Mouse (Mus musculus): Measurements from ENCODE around the gene Exoc6b.

The Exoc6b gene

DNA sequence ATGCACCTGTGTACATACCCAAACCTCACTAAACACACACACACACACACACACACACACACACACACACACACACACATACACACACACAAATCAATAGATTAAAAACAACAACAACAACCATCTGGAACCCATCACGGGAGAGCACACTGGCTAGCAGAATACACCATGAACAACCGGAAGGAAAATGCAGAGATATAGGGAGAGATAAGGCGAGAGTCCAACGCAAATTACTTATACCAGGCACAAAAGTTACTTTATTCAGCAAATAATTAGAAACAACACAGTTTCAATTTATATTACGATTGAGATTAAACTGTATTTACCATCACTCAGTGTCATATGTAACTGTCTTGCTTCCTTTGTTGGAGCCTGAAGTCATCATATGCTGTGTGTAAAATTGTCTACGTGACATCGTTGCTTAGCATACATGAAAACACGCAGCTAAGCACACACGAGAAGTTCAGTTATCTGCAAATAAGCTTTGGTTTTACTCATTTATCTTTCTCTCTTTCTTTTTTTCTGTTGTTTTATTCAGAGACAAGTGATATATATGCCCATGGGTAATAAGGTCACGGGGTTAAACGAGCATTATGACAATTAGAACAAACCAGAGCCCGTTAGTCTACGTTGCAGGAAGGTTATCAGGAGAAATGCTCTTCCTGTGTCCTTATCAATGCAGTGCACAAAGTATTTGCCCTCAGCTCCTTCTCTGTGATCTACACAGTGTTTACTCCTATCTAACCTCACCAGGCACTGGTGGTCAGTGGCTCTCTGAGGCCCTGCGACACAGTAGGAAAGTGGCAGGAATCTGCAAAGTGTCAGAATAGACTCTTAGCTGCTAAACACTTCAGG lies 186.4 kb downstream of the Exoc6b start:
- DNase-seq (ENCODE audit: low spot score) = no peak

DNA sequence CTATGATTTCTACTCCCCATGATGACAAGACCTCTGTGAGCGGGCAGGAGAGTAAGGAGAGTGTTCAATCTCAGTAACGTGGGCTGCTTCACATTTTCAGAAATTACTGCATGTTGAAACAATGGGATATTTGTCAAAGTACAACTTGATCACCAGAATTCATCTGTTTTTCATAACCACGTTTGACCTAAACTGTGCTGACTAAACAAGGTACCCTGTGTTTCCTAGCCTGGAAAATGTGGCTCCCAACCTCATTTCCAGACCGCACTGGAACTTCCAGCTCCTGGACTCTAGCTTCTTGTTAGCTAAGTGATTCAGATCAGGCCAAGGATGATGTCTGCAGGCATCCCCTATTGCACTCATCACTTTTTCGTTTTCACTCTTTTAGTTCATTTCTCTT lies 193.4 kb downstream of the Exoc6b start:
- DNase-seq (ENCODE audit: low spot score) = no peak

DNA sequence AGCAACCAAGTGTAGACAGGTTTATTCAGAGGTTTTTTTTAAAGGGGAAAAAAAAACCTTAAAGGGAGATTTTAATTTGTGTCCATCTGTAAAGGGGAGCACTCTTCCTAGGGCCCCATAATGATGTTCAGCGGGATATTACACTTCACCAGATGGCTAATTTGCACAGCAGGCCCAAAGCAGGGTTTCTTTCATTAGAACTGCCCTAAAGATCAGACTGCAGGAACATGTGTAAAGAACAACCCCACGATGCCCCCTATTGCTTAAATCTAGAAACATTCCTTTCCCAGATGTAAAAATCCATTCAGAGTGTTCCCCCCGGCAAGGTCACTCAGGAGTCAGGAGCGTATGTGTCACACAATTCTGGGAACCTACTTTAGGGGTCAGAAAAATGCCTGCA lies 202.2 kb downstream of the Exoc6b start:
- no peak for DNase-seq (ENCODE audit: low spot score)

DNA sequence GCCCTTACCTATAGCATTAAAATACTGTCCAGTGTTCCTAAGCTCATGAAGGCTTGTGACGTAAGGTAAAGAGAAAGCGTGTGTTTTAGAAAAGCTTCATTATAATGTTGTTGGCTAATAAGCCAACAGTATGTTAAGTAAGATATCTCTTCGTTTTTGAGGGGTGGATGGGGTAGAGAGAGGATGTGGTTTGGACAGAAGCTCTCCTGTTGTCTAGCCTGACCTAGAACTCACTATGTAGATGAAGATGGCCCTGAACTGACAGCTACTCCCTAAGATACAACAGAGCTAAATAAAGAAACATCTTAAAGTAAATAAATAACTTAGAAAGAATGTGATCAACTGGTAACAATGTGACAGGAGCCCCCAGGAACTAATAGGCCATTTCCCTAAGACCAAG lies 204.7 kb downstream of the Exoc6b start:
- no peak for DNase-seq (ENCODE audit: low spot score)

DNA sequence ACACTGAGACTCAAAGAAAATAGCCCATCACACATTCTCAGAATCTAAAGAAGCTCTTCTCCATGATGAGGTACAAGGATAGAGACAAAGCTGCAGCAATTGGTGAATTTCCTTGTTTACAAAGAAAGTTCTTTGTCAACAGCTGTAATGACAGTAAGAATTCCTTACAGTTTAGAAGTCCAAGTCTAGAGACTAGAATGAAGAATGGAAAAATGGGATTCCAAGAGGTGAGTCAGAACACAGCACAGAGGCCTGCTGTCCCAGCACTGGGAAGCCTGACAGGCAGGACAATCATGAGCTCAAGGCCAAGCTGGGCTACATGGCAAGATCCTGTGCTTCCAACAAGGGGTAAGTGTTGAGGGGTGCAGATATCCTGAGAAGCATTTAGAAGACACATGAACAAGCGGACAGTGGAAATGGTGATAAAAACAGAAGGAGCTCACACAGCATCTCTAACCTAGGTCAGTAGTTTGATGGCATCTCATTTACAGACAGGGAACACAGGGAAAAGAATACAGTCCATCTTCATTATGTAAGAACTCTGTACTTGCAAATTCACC lies 205.4 kb downstream of the Exoc6b start:
- DNase-seq (ENCODE audit: low spot score) = no peak

DNA sequence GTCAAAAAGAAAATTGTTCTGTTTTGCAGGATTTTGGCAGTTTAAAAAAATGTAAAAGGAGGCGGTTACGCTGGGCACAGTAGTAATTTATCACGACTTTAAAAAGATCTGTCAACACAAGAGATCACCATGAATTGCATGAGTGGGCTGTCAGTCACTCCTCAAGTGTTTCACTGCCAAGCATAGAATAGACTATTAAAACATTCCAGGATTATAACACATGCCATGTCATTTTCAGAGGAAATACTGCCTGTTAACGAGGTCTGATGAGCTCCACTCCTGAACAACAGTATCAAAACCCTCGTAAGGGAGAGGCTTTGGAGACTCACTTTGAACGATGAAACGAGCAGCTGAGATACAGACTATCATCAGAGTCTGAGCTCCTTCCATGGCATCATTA lies 223.6 kb downstream of the Exoc6b start:
- DNase-seq (ENCODE audit: low spot score) = no peak

DNA sequence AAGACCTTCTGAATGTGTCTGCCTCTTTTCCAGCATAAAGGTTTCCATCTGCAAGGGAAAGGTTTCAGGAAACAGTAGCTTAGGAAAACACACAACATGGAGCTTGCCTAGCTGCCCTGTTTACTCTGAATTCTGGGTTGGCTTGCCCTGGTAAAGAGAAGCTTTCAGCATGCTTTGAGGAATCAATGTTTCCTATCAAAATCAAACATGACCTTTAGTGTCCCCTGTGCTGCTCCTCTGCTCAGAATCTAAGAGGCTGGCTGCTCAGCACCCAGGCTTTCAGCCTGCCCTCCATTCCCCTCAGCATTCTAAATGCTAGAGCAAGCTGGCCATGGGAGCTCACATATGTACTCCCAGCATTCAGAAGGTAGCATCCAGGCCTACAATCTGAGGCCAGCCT lies 228.2 kb downstream of the Exoc6b start:
- DNase-seq (ENCODE audit: low spot score) = no peak

DNA sequence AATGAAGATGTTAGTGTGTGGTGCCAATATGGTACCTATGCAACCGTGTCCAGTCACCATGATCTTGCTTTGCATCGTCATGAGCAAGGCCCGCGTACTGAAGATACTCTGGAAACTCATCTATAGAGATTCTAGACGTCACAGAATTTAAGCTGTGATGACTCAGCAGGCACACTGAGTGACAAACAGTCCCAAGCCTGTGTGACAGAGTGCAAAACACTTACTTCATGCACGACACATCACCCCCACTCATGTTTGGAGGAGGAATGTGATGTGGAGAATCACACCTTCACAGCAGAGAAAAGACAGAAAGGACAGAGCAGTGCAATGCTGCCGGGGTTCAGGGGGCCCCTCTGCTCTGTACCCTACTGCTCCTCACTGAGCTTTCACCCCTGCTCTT lies 261.8 kb downstream of the Exoc6b start:
- no peak for DNase-seq (ENCODE audit: low spot score)

DNA sequence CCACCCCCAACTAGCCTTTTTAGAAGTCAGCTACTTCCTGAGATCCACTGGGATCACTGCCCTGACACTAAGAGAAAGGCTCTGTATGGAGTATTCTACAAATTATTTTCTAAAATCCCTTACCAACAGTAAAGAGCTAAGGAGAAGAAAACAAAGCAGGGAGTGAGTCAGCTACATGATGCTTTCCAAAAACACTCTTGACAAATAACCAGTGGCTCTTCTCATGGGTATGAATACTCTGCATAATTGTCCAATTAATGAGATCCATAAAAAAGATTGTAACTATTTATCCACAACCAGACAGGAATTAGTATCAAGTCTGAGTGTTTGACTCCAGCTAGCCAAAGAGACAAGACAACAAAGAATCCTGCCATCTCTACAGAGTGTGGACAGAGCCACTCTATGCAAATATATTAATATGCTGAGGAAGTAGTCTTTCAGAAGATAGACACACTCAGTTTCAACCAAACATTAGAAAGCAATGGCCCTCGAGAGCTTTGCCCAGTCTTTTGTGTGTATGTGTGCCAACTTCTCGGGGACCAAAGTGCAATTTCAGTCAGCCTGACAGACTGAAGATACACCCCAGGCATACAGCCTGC lies 263.1 kb downstream of the Exoc6b start:
- DNase-seq (ENCODE audit: low spot score) = no peak

DNA sequence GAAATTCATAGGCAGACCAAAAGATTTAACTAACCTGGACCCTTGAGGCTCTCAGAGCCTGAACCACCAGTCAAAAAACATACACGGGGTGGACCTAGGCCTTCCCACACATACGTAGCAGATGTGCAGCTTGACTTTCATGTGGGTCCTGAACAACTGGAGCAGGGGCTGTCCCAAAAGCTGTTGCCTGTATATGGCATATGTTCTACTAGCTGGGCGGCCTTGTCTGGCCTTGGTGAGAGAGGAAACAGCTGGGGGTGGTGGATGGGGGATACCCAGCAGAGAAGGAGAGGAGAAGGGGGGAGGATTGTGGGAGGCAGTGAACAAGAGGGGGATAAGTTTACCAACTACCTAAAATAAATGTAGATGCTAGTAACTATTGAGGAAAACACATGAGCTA lies 270.6 kb downstream of the Exoc6b start:
- DNase-seq (ENCODE audit: low spot score) = no peak

DNA sequence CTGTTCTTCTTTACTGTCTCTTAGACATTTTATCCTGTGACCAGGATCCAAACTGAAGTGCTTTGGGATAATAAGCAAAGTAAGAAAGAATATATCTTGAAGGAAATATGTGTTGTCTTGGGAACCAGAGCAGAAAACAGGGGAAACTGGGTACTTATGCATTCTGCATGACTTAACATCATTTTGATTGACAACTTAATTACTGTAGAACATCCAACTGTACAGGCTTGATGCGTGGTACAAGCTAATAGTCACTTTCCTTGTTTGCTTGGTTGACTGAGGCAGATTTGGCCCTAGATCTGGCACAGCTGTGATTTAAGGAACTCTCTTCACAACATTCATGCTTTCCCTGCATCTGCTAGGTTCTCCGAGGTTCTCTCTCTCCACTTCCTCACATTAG lies 285.3 kb downstream of the Exoc6b start:
- no peak for DNase-seq (ENCODE audit: low spot score)

DNA sequence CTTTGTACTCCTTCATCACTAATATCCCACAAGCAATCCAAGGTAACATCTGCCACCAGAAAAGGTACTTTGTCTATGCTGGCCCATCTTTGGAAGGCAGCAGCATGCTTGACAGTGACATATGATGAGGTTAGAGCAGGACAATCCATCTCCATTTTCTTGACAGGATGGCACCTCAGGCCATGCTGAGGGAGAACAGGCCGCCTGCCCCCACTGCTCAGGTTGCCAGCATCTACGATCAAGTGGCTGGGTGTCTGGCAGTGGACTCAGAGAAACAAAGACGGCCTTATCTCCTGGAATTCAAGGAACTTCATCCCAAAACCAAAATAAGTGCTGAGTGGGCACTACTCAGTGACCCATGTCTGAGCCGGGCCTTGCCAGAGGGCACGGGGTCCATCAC lies 289.3 kb downstream of the Exoc6b start:
- DNase-seq (ENCODE audit: low spot score) = no peak

DNA sequence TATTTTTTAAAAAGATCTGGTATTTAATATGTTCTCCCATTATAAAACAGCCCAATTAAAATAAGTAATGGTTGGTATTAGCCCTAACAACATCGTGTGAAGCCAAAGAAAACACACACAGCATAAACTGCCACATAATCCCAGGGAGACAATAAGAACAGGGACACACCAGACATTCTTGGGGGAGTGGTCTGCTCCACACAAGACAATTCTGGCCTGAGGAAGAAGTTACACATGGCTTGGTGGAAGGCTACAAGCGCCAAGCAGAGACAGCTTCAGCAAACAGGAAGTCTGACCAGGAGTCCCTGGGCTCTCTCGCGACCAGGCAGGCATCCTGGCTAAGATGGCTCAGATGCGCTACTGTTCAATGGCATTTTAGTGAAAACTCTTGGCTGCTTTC lies 290.3 kb downstream of the Exoc6b start:
- DNase-seq (ENCODE audit: low spot score) = no peak

DNA sequence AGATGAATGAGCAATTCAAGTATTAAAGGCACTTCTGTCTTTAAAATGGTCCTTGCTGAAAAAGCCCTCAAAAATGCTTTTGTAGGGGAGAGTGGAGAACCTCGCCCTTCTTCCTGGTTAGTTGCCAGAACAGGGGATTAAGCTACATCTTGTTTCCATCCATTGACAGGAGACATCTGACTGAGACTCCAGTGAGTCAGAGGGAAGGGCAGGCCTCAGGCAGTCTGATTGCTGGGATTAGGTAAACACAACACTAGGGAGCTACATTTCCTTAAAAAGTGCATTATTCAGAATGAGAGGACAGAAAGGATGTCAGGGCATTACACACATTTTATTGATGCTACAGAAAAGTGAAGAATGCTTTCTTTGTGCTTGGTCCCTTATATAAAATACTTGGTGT lies 293.4 kb downstream of the Exoc6b start:
- DNase-seq (ENCODE audit: low spot score) = no peak

DNA sequence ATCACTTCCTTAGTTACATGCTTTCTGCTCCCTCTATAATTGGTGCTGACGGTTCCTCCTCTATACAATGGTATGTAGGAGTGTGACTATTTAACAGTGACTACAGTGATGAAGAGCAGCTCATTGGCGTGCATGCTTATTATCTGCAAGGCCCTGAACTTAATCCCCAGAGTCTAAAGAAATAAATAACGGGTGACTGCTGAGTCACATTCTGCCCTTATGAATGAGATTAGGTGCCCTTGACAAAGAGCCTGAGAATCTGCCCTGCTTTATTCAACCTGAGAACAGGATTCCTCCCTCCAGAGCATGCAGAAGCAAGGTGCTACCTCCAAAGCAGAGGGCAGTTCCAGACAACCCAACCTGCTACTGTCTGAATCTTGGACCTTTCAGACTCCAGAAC lies 314.0 kb downstream of the Exoc6b start:
- no peak for DNase-seq (ENCODE audit: low spot score)

DNA sequence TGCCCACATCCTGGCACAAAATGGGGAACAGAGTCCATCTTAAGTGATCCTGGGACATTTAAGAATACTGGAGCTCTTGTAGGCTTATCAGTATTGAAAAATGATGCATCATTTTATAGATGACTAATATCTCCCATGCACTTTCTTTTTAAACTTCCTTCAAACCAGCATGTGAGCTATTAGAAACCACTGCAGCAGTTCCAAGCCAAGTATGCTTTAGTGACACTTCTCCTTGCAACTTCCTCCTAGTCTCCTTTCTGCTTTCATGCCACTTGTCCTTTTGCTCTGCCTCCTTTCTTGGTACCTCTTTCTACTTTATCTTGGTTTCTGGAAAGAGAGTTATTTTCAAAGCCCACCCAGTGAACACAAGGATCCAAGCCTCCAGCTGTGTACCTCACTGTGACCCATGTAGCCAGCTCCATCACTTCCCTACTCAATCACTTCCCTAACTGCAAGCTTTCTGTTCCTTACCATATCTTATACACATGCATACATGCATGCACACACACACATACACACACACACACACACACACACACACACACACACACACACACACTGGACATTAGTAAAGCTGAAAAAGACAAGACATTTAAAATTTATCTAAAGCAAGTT lies 316.4 kb downstream of the Exoc6b start:
- no peak for DNase-seq (ENCODE audit: low spot score)

DNA sequence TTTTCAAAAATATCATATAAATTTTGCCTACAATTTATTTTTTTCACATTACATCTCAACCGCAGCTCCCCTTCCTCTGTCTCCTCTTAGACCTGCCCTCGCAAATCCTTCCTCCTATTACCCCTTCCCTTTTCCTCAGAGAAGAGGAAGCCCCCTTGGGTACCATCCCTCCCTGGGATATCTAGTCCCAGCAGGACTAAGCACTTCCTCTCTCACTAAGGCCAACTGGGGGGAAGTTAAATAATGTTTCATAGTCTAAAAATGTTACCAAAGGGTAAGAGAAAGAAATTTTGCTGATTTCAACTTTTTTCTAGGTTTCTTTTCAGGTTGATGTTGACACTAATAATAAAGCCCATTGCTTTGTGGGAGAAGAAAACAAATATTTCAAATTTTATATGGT lies 317.9 kb downstream of the Exoc6b start:
- DNase-seq (ENCODE audit: low spot score) = no peak

DNA sequence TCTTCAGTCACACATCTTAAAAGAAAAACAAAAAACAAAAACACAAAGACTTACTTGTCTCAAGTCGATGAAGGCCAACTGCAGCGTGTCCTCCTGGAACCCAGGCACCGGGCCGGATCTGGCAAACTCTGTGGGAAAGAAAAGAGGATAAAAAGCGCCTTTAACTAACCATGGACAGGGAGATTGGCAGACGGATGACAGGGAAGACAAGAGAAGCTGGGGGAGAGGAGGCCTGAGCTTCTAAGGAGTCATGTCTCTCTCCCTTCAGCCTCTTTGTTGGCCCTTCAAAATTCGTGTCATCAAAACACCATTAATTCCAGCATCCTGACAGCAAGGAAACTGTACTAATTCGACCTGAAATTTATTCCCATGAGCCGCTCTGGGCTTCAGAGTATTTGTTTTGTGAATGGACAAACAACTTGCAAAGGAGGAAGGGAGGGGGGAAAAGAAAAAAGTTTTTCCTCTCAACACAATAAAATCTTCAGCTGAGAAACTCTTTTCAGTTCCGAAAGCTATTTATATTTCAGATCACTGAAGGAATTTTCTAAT lies 322.4 kb downstream of the Exoc6b start:
- DNase-seq (ENCODE audit: low spot score) = no peak

DNA sequence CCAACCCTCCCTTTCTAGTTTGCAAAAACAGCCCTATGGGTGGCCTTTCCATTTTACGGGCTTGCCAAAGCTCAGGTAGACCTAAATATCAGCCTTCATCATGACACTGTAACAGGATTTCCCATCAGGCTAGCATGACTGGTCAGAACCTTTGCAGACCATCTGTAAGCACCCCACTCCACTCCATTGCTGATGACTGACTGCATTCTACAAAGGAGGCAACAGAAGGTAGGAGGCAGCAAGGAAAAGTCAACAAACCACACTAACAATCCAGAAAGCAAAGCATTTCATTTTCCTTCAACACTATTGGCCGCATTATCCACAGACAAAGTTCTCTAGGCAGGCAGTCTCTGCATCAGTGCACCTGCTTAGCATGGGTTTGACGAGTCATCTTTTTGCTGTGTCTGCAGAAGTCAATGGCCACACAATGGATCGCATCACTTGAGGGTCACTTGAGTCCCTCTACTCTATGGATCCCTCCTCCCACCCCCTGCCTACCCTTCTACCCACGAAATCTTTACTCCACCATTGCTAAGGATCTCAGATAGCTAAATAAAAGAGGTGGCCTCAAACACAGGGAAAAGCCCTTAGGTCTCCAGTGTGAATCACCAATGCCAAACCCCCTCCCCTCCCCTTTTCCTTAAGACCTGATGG lies 323.0 kb downstream of the Exoc6b start:
- DNase-seq (ENCODE audit: low spot score) = no peak

DNA sequence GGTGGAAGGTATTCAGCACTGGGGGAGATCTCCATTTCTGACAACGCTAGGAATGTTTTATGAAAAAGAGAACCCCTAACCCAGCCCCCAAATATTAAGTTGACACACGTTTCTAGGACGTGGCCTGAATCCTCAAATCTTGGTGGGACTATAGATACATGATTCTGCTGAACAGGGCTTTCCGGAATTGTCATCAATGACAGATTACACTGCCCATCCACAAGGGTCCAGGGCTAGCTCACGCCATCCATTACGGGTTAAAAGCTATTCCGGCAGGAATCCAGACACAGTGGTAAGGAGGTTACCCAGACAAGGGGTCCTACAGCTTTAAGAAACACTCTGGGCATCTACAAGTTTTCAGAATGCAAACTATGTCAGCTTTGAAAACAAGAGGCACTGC lies 323.7 kb downstream of the Exoc6b start:
- DNase-seq (ENCODE audit: low spot score) = no peak

DNA sequence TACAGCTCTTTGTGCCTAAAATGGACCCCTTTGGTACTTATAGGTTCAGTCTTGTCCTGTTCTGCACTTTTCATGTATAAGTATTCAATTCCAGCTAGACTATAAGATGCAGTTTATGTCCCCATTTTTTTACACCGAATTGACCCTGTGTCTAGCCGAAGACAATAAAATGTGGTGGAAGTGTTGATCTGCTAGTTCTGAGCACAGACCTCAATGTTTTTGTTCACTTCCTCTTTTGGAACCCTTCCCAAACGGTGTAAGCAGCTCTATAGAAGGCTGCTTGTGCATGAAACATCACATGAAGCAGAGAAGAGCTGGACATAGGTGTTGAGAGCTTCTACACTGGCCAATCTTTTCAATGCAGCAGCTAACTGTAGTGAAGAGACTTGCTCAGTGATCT lies 327.1 kb downstream of the Exoc6b start:
- no peak for DNase-seq (ENCODE audit: low spot score)

DNA sequence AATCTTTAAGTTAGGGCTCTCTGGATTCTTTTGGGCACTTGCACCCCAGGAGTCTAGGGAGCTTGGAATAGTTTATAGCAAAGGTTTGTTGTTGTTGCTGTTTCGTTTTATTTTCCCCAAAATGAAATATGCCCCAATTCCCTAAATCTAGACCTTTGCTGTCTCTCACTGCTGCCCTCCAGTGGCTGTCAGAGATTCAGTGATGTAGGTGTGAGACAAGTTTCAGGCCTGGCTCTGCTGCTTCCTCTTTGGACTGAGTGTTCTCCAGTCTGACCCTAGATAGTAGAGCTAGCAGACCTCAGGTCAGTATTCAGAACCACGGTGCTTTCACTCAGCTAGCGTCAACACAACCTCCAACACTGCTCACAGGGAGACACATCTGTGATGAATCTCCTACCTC lies 332.4 kb downstream of the Exoc6b start:
- no peak for DNase-seq (ENCODE audit: low spot score)
